Mouse (Mus musculus): ENCODE measurements at regions not wholly inside any gene's neighbourhood (a gene's known extent, or its start where the extent isn't known, plus 50 kb on each side); places are given as distances from the start of the nearest gene placed in this dataset.

GRCm38 (mm10) chr15:93189266-93189855, 85.6 kb downstream of the Gxylt1 start:
- Histone ChIP-seq H3K27ac (ENCODE audit: insufficient read depth, low read length) (peak overlapping the region; percentile 46), H3K36me3 (ENCODE audit: control insufficient read depth, insufficient read depth, low read length, poor library complexity, severe bottlenecking) (no peaks in the 10 kb centered on the region), H3K4me3 (ENCODE audit: low read depth, low read length) (no peak overlapping the region), H3K4me1 (ENCODE audit: control insufficient read depth, insufficient read depth, low read length) (no peaks in the 10 kb centered on the region), H3K9me3 (replicated peaks; ENCODE audit: control insufficient read depth, insufficient read depth, low read length, poor library complexity, severe bottlenecking) (peaks cover 13% of the 10 kb centered on the region), H3K9ac (ENCODE audit: low read depth, poor library complexity, severe bottlenecking) (no peak overlapping the region), H3K27me3 (ENCODE audit: control insufficient read depth, insufficient read depth, low read length, poor library complexity, severe bottlenecking) (no peaks in the 10 kb centered on the region)
- no peak for TF ChIP-seq CTCF (IDR thresholded peaks at IDR 0.05; ENCODE audit: low read depth, low read length)
- no peak for TF ChIP-seq EP300 (IDR thresholded peaks at IDR 0.05; ENCODE audit: insufficient read depth, low read depth, low read length)
- TF ChIP-seq POLR2A (IDR thresholded peaks at IDR 0.05; ENCODE audit: insufficient read depth, low read length): no peak

- Histone ChIP-seq H3K27me3 (ENCODE audit: control insufficient read depth, insufficient read depth, low read length, poor library complexity, severe bottlenecking) (no peaks in the 10 kb centered on the region; the same call in 1 of the 2 replicates), H3K4me1 (ENCODE audit: control insufficient read depth, insufficient read depth, low read length) (no peaks in the 10 kb centered on the region), H3K9me3 (replicated peaks; ENCODE audit: control insufficient read depth, insufficient read depth, low read length, poor library complexity, severe bottlenecking) (no peaks in the 10 kb centered on the region), H3K27ac (ENCODE audit: insufficient read depth, low read length) (no peak overlapping the region), H3K36me3 (ENCODE audit: control insufficient read depth, insufficient read depth, low read length, poor library complexity, severe bottlenecking) (no peaks in the 10 kb centered on the region), H3K4me3 (ENCODE audit: low read depth, low read length) (no peak overlapping the region), H3K9ac (ENCODE audit: low read depth, poor library complexity, severe bottlenecking) (no peak overlapping the region)
- TF ChIP-seq CTCF (IDR thresholded peaks at IDR 0.05; ENCODE audit: low read depth, low read length) (no peak), EP300 (IDR thresholded peaks at IDR 0.05; ENCODE audit: insufficient read depth, low read depth, low read length) (no peak), POLR2A (IDR thresholded peaks at IDR 0.05; ENCODE audit: insufficient read depth, low read length) (no peak)
Observed at GRCm38 (mm10) chr15:93176221-93176620, 98.8 kb downstream of the Gxylt1 start.

GRCm38 (mm10) chr15:93168784-93169183, 106.2 kb downstream of the Gxylt1 start:
- no peak overlapping the region for H3K27ac ChIP-seq (ENCODE audit: insufficient read depth, low read length)
- no peaks in the 10 kb centered on the region for H3K36me3 ChIP-seq (ENCODE audit: control insufficient read depth, insufficient read depth, low read length, poor library complexity, severe bottlenecking)
- no peak overlapping the region for H3K9ac ChIP-seq (ENCODE audit: low read depth, poor library complexity, severe bottlenecking)
- H3K4me3 ChIP-seq (ENCODE audit: low read depth, low read length): no peak overlapping the region
- H3K9me3 ChIP-seq (replicated peaks; ENCODE audit: control insufficient read depth, insufficient read depth, low read length, poor library complexity, severe bottlenecking): no peaks in the 10 kb centered on the region
- H3K4me1 ChIP-seq (ENCODE audit: control insufficient read depth, insufficient read depth, low read length): no peaks in the 10 kb centered on the region
- no peaks in the 10 kb centered on the region for H3K27me3 ChIP-seq (ENCODE audit: control insufficient read depth, insufficient read depth, low read length, poor library complexity, severe bottlenecking)
- TF ChIP-seq CTCF (IDR thresholded peaks at IDR 0.05; ENCODE audit: low read depth, low read length) (no peak), POLR2A (IDR thresholded peaks at IDR 0.05; ENCODE audit: insufficient read depth, low read length) (no peak)

GRCm38 (mm10) chr15:93167451-93167850, 107.5 kb downstream of the Gxylt1 start:
- H3K36me3 ChIP-seq (ENCODE audit: control insufficient read depth, insufficient read depth, low read length, poor library complexity, severe bottlenecking): no peaks in the 10 kb centered on the region
- no peaks in the 10 kb centered on the region for H3K4me1 ChIP-seq (ENCODE audit: control insufficient read depth, insufficient read depth, low read length)
- no peak for TF ChIP-seq EP300 (IDR thresholded peaks at IDR 0.05; ENCODE audit: insufficient read depth, low read depth, low read length)
- no peak for TF ChIP-seq POLR2A (IDR thresholded peaks at IDR 0.05; ENCODE audit: insufficient read depth, low read length)
- no peak for TF ChIP-seq CTCF (IDR thresholded peaks at IDR 0.05; ENCODE audit: low read depth, low read length)
- no peaks in the 10 kb centered on the region for H3K9me3 ChIP-seq (replicated peaks; ENCODE audit: control insufficient read depth, insufficient read depth, low read length, poor library complexity, severe bottlenecking)
- H3K4me3 ChIP-seq (ENCODE audit: low read depth, low read length): no peak overlapping the region
- H3K27me3 ChIP-seq (ENCODE audit: control insufficient read depth, insufficient read depth, low read length, poor library complexity, severe bottlenecking): no peaks in the 10 kb centered on the region
- H3K9ac ChIP-seq (ENCODE audit: low read depth, poor library complexity, severe bottlenecking): no peak overlapping the region
- H3K27ac ChIP-seq (ENCODE audit: insufficient read depth, low read length): no peak overlapping the region

- Histone ChIP-seq H3K9ac (ENCODE audit: low read depth, poor library complexity, severe bottlenecking) (no peak overlapping the region), H3K4me3 (ENCODE audit: low read depth, low read length) (no peak overlapping the region), H3K9me3 (replicated peaks; ENCODE audit: control insufficient read depth, insufficient read depth, low read length, poor library complexity, severe bottlenecking) (no peaks in the 10 kb centered on the region), H3K36me3 (ENCODE audit: control insufficient read depth, insufficient read depth, low read length, poor library complexity, severe bottlenecking) (no peaks in the 10 kb centered on the region), H3K27me3 (ENCODE audit: control insufficient read depth, insufficient read depth, low read length, poor library complexity, severe bottlenecking) (no peaks in the 10 kb centered on the region), H3K4me1 (ENCODE audit: control insufficient read depth, insufficient read depth, low read length) (no peaks in the 10 kb centered on the region), H3K27ac (ENCODE audit: insufficient read depth, low read length) (no peak overlapping the region)
- TF ChIP-seq EP300 (IDR thresholded peaks at IDR 0.05; ENCODE audit: insufficient read depth, low read depth, low read length) (no peak), POLR2A (IDR thresholded peaks at IDR 0.05; ENCODE audit: insufficient read depth, low read length) (no peak), CTCF (IDR thresholded peaks at IDR 0.05; ENCODE audit: low read depth, low read length) (no peak)
Observed at GRCm38 (mm10) chr15:93161924-93162910, 112.8 kb downstream of the Gxylt1 start.

GRCm38 (mm10) chr15:93161329-93161728, 113.7 kb downstream of the Gxylt1 start:
- TF ChIP-seq CTCF (IDR thresholded peaks at IDR 0.05; ENCODE audit: low read depth, low read length) (no peak), POLR2A (IDR thresholded peaks at IDR 0.05; ENCODE audit: insufficient read depth, low read length) (no peak), EP300 (IDR thresholded peaks at IDR 0.05; ENCODE audit: insufficient read depth, low read depth, low read length) (no peak)
- no peak overlapping the region for H3K27ac ChIP-seq (ENCODE audit: insufficient read depth, low read length)
- no peaks in the 10 kb centered on the region for H3K9me3 ChIP-seq (replicated peaks; ENCODE audit: control insufficient read depth, insufficient read depth, low read length, poor library complexity, severe bottlenecking)
- no peak overlapping the region for H3K4me3 ChIP-seq (ENCODE audit: low read depth, low read length)
- no peaks in the 10 kb centered on the region for H3K4me1 ChIP-seq (ENCODE audit: control insufficient read depth, insufficient read depth, low read length)
- H3K36me3 ChIP-seq (ENCODE audit: control insufficient read depth, insufficient read depth, low read length, poor library complexity, severe bottlenecking): no peaks in the 10 kb centered on the region
- no peaks in the 10 kb centered on the region for H3K27me3 ChIP-seq (ENCODE audit: control insufficient read depth, insufficient read depth, low read length, poor library complexity, severe bottlenecking)
- H3K9ac ChIP-seq (ENCODE audit: low read depth, poor library complexity, severe bottlenecking): no peak overlapping the region
